Mouse (Mus musculus) G1E (cell line): ENCODE results near the gene Prom1. TPM values are rescaled to one million over a fixed set of nuclear protein-coding genes. Genes with fewer than 3 reads are reported as not detected.

Experiments used
- ATAC-seq: 2 replicates; pipeline ENCODE4 v1.8.0; 2016; ENCODE audit warnings: mild to moderate bottlenecking; ENCODE audit not compliant: insufficient number of reproducible peaks, poor library complexity, low FRiP score, severe bottlenecking; ENCODE audit errors: extremely low read depth
- DNase-seq: peaks from one replicate; pipeline ENCODE4 v3.0.0; 2012; ENCODE audit warnings: low spot score
- H3K27me3 ChIP-seq: 2 replicates; pipeline ENCODE4 v1.6.1; 2012; ENCODE audit warnings: mild to moderate bottlenecking, low read length, inconsistent platforms; ENCODE audit not compliant: insufficient read depth
- H3K36me3 ChIP-seq: replicated peaks from 2 replicates; pipeline ENCODE3; 2012; ENCODE audit warnings: mild to moderate bottlenecking, inconsistent platforms
- H3K4me1 ChIP-seq: 2 replicates; pipeline ENCODE4 v1.6.1; 2012; ENCODE audit warnings: low read depth, low read length, inconsistent platforms, mixed read lengths; ENCODE audit not compliant: insufficient read depth
- H3K4me3 ChIP-seq: 2 replicates; pipeline ENCODE4 v1.5.1; 2012; ENCODE audit warnings: low read depth, mild to moderate bottlenecking, inconsistent platforms, low read length, moderate library complexity, mixed read lengths
- H3K9me3 ChIP-seq: replicated peaks from 2 replicates; pipeline ENCODE4 v1.6.1; 2012; ENCODE audit warnings: inconsistent platforms
- CTCF ChIP-seq: IDR thresholded peaks from 2 replicates; pipeline ENCODE4 v1.5.1; 2012; ENCODE audit warnings: low read depth, low read length, inconsistent platforms, mixed read lengths
- GATA1 ChIP-seq: IDR thresholded peaks from 2 replicates; pipeline ENCODE4 v1.6.1; 2012; ENCODE audit warnings: borderline replicate concordance, low read length, inconsistent platforms, mixed read lengths
- GATA2 ChIP-seq: IDR thresholded peaks from 2 replicates; pipeline ENCODE4 v1.6.1; 2012; ENCODE audit warnings: low read depth, low read length, inconsistent platforms, borderline replicate concordance
- POLR2AphosphoS5 ChIP-seq: IDR thresholded peaks from 2 replicates; pipeline ENCODE4 v1.6.1; 2012; ENCODE audit warnings: low read depth, low read length, inconsistent platforms; ENCODE audit not compliant: insufficient replicate concordance
- TAL1 ChIP-seq: conservative IDR thresholded peaks from 2 replicates; pipeline ENCODE4 v1.6.1; 2012; ENCODE audit warnings: low read depth, low read length, inconsistent platforms, mixed read lengths
- polyA plus RNA-seq: library from polyadenylated mRNA; stranded (reverse); fragments of >175 nt; gene quantifications from 2 replicates; pipeline ENCODE4 v1.2.3, GENCODE M21; 2012
- total RNA-seq, 2 experiments: library from RNA; stranded (forward) in 1 of 2; stranded (reverse) in 1 of 2; fragments of 200-1000 nt in 1 of 2; fragments of >200 nt in 1 of 2; fragmentation: Nextera tagmentation in 1 of 2; gene quantifications; 2 replicates each; pipeline ENCODE4 v1.2.3; 2014 to 2017

The Prom1 gene
- total and polyA plus RNA-seq, 3 experiments, result 0.33 TPM; not detected in 2

DNA sequence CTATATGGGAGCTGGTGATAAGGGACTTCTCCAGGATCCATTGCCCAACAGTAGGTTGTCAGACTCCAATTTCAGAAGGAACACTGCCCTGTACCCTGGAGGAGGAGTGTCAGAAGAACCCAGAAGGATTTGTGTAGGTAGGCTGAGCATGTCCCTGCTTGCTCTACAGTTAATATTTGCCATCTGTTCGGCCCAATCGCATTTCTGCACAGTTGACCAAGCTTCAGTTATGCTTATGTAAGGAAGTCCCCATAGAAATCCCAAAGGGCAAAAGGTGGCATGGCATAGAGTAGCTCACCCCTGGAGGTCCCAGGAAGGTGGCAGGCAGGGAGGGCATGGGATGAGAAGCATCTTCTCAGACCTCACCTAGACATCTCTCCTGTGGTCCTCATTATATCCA is 19.6 kb upstream of the Prom1 start:
- no peaks in the 10 kb centered on the region for H3K4me1 ChIP-seq
- H3K36me3 ChIP-seq, result no peaks in the 10 kb centered on the region
- DNase-seq (no peak), ATAC-seq (no peak)
- H3K4me3 ChIP-seq, result no peak overlapping the region
- no peaks in the 10 kb centered on the region for H3K9me3 ChIP-seq
- H3K27me3 ChIP-seq, result peaks cover 11% of the 10 kb centered on the region
- TF ChIP-seq GATA1, result no peak
- no peak for TF ChIP-seq GATA2
- TF ChIP-seq TAL1, result no peak
- TF ChIP-seq POLR2AphosphoS5, result no peak
- TF ChIP-seq CTCF, result no peak

DNA sequence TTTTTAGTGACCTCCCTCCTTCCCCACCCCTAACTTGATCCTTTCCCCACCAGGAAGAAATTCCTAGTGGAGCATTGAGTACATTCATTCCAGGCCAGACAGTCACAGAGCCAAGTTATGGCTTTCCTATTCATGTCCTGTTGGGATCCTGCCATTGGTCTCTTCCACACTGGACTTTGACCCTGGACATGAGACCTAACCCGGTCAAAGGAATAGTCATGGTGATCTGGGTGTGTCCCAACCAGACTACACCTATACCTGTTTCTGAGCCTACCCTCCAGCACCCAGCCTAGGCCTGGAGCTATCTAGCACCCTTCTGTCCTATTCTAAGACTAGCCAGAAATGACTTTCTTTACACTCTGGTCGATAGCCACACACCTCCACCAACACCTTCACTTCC is 11.3 kb upstream of the Prom1 start:
- no peak for DNase-seq
- Histone ChIP-seq H3K27me3 (peaks cover 13% of the 10 kb centered on the region), H3K4me3 (no peak overlapping the region), H3K36me3 (no peaks in the 10 kb centered on the region), H3K9me3 (no peaks in the 10 kb centered on the region), H3K4me1 (no peaks in the 10 kb centered on the region)
- no peak for TF ChIP-seq GATA2
- TF ChIP-seq TAL1, result no peak
- no peak for ATAC-seq

DNA sequence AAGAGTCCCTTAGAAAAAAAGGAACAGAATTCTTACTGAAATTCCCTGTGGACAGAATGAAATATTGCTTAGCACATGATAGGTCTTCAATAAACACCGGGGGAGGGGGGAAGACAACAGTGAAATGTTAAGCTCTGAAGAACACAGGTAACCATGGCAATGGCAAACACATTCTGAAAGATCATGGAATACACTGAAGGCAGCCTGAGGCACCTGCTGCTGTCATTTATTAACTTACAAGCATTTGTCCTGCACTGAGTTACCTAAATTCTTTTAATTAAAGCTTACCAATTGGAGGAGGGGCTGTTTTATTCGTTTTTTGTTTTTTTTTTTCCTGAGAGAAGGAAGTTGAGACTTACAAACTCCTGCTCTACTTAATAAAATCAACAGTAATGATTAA is 7.3 kb upstream of the Prom1 start:
- Histone ChIP-seq H3K36me3 (no peaks in the 10 kb centered on the region), H3K27me3 (peaks cover 16% of the 10 kb centered on the region), H3K4me1 (no peaks in the 10 kb centered on the region), H3K4me3 (no peak overlapping the region), H3K9me3 (no peaks in the 10 kb centered on the region)
- ATAC-seq (no peak), DNase-seq (no peak)
- no peak for TF ChIP-seq GATA2
- TF ChIP-seq GATA1, result no peak
- TF ChIP-seq POLR2AphosphoS5, result no peak
- TF ChIP-seq TAL1, result no peak
- no peak for TF ChIP-seq CTCF

DNA sequence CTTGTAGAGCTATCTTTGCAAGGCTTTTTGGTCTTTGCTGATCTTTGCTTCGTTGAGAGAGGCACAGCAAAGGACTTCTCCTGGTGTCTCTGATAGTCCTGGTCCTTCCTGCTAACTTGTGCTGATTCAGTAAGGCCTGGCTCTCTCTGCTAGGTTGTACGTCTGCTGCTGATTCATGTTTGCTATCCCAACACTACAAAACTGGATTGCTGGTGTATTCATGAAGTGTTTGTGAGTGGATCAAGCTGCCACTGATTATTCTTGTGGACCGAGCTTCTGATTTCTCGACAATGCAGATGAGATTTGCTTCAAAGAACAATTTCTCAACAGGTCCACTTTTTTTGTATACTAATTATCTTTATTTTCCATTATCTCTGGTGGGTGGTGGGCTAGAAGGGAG is 6.3 kb upstream of the Prom1 start:
- TF ChIP-seq POLR2AphosphoS5 (no peak), GATA2 (no peak), GATA1 (no peak), TAL1 (no peak), CTCF (no peak)
- Histone ChIP-seq H3K36me3 (no peaks in the 10 kb centered on the region), H3K4me3 (no peak overlapping the region), H3K27me3 (peaks cover 14% of the 10 kb centered on the region), H3K9me3 (no peaks in the 10 kb centered on the region), H3K4me1 (no peaks in the 10 kb centered on the region)
- ATAC-seq (no peak), DNase-seq (no peak)

DNA sequence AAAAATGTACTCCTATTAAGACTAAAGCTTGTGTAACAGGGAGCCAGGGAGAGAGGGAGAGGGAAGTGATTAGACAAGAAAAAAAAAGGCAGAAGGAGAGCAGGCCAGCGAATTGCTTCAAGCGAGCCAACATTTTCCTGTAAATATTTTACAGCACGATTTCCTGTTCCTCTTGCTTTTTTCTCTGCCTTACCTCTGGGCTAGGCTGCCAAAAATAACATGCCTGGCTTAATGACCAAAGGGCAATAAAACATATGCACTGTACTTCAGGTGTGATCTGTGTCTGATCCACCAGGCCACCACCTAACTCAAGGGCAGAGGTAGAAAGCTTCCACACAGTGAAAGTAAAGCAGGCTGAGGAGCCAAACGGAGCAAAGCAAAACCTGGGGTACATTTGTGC is 3.4 kb upstream of the Prom1 start:
- no peak for TF ChIP-seq GATA1
- no peak for TF ChIP-seq POLR2AphosphoS5
- TF ChIP-seq GATA2, result no peak
- no peak for TF ChIP-seq TAL1
- TF ChIP-seq CTCF, result no peak
- Histone ChIP-seq H3K4me3 (no peak overlapping the region), H3K27me3 (peaks cover 18% of the 10 kb centered on the region), H3K9me3 (no peaks in the 10 kb centered on the region), H3K36me3 (no peaks in the 10 kb centered on the region), H3K4me1 (no peaks in the 10 kb centered on the region)
- ATAC-seq (no peak), DNase-seq (no peak)

DNA sequence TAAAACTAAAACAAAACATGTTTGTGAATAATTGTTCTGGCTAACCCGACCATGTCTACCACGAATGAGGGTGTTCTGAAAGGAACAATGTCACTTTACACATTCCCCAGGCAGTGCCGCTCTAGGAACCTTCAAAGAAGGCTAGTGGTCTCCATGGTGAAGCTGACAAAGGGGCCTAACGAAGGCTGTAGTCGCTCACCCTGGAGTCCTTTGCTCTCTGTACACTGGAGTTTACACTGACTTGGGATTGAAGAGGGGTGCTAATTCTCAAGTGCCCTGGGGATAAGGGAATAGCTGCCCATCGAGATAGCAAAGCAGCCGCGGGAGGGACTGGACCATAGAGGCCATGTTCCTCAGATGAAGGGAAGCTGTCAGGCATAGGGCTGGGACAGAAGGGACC is 2.9 kb upstream of the Prom1 start:
- Histone ChIP-seq H3K4me1 (no peaks in the 10 kb centered on the region), H3K36me3 (no peaks in the 10 kb centered on the region), H3K4me3 (no peak overlapping the region), H3K9me3 (no peaks in the 10 kb centered on the region), H3K27me3 (peaks cover 18% of the 10 kb centered on the region)
- no peak for ATAC-seq
- DNase-seq, result no peak
- TF ChIP-seq GATA1 (no peak), TAL1 (no peak), GATA2 (no peak), CTCF (no peak)

DNA sequence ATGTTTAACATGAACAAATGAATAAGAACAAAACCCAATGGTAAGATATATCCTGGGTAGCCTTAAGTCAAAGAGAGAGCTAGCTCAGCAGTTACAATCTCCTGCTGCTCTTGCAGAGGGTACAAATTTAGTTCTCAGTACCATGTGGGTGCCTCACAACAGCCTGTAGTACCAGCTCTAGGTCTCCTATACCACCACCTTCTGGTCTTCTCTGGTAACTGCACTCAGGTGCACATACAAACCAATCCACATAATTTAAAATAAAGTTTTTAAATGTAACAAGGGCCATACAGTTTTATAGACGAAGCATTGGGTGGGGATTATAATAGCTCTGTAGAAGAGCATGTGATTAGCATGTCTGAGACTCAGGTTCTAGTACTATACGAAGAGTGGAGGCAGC is 2.3 kb upstream of the Prom1 start:
- Histone ChIP-seq H3K4me1 (no peaks in the 10 kb centered on the region), H3K27me3 (peaks cover 18% of the 10 kb centered on the region), H3K4me3 (no peak overlapping the region), H3K36me3 (no peaks in the 10 kb centered on the region), H3K9me3 (no peaks in the 10 kb centered on the region)
- no peak for TF ChIP-seq GATA1
- TF ChIP-seq POLR2AphosphoS5, result no peak
- TF ChIP-seq TAL1, result no peak
- TF ChIP-seq GATA2, result no peak
- TF ChIP-seq CTCF, result no peak
- DNase-seq (no peak), ATAC-seq (no peak)
